In genomic region chr7:115779544-115779943, GRCm38 (mm10) we compare ENCODE assay signal across 17 mouse cellular contexts.
"Had no signal": no experiment of that assay in that cellular context is flagged by ENCODE, and none has a peak within 500 bp of the region (broad histone marks: within the 10 kb centered on the region; RNA-seq: fewer than 3 reads in every experiment).

No protein-coding gene starts in this region.

- H3K9me3 ChIP-seq: lung, embryonic 15.5 days; midbrain, embryonic 13.5 days; midbrain, embryonic 15.5 days; stomach, embryonic 15.5 days had no signal

- DNase-seq: lung, adult 2 months; lung, postnatal 14 days; lung, postnatal 36 days; right cerebral cortex, postnatal 14 days; thymus, adult 2 months; thymus, postnatal 25 days; thymus, postnatal 4 days had no signal

- H3K27me3 ChIP-seq: lung, embryonic 15.5 days; megakaryocyte, embryonic 14.5 days; midbrain, embryonic 13.5 days; midbrain, embryonic 15.5 days; neural tube, embryonic 12.5 days; stomach, embryonic 15.5 days had no signal

- ATAC-seq: lung, postnatal 0 days; midbrain, embryonic 13.5 days; midbrain, embryonic 15.5 days had no signal

- H3K27ac ChIP-seq: lung, embryonic 15.5 days; macrophage; midbrain, embryonic 13.5 days; midbrain, embryonic 15.5 days; neural tube, embryonic 12.5 days; stomach, embryonic 15.5 days; stomach, postnatal 0 days had no signal

- H3K36me3 ChIP-seq: lung, embryonic 15.5 days; midbrain, embryonic 13.5 days; midbrain, embryonic 15.5 days; neural tube, embryonic 12.5 days; stomach, embryonic 15.5 days had no signal

- H3K4me1 ChIP-seq: lung, embryonic 15.5 days; megakaryocyte, embryonic 14.5 days; neural tube, embryonic 12.5 days; stomach, embryonic 15.5 days had no signal

- H3K4me2 ChIP-seq: lung, embryonic 15.5 days; midbrain, embryonic 11.5 days; midbrain, embryonic 13.5 days; midbrain, embryonic 15.5 days; neural tube, embryonic 12.5 days; stomach, embryonic 15.5 days had no signal

- H3K9ac ChIP-seq: lung, embryonic 15.5 days; midbrain, embryonic 13.5 days; midbrain, embryonic 15.5 days; neural tube, embryonic 12.5 days; stomach, embryonic 15.5 days had no signal

- H3K4me3 ChIP-seq: lung, embryonic 15.5 days; midbrain, embryonic 13.5 days; midbrain, embryonic 15.5 days; neural tube, embryonic 12.5 days; stomach, embryonic 15.5 days had no signal
